Mouse (Mus musculus) kidney, embryonic 14.5 days (tissue): ENCODE measurements around the gene Glis1. TPM values are rescaled to one million over a fixed set of nuclear protein-coding genes. Genes with fewer than 3 reads are reported as not detected.
A peak's percentile ranks its signal among the peaks of the same experiment; 100 is the strongest.

Experiments used
- ATAC-seq: fragments of 200-750 bp; cut with Nextera tagmentation; 2 replicates; pipeline ENCODE4 v1.8.0; 2017; ENCODE audit warnings: moderate number of reproducible peaks, mild to moderate bottlenecking, moderate TSS enrichment, moderate library complexity; ENCODE audit not compliant: low FRiP score, low TSS enrichment
- H3K27ac ChIP-seq: fragments of 300-500 bp; sonication (generic); 2 replicates; pipeline ENCODE4 v1.5.1; 2014; ENCODE audit warnings: low read depth, mild to moderate bottlenecking, low read length, moderate library complexity, mixed read lengths
- H3K27me3 ChIP-seq: fragments of 300-500 bp; sonication (generic); 2 replicates; pipeline ENCODE4 v1.6.1; 2014; ENCODE audit warnings: mild to moderate bottlenecking, low read length; ENCODE audit not compliant: control insufficient read depth, insufficient read depth
- H3K36me3 ChIP-seq: fragments of 300-500 bp; sonication (generic); 2 replicates; pipeline ENCODE4 v1.6.1; 2014; ENCODE audit warnings: low read length, mixed read lengths; ENCODE audit not compliant: control insufficient read depth, insufficient read depth
- H3K4me1 ChIP-seq: fragments of 300-500 bp; sonication (generic); 2 replicates; pipeline ENCODE4 v1.6.1; 2014; ENCODE audit warnings: low read length, mixed read lengths; ENCODE audit not compliant: control insufficient read depth, insufficient read depth
- H3K4me2 ChIP-seq: fragments of 300-500 bp; sonication (generic); replicated peaks from 2 replicates; pipeline ENCODE4 v1.6.1; 2014; ENCODE audit warnings: low read depth, mild to moderate bottlenecking, low read length
- H3K4me3 ChIP-seq: fragments of 300-500 bp; sonication (generic); 2 replicates; pipeline ENCODE4 v1.5.1; 2014; ENCODE audit warnings: mild to moderate bottlenecking, low read length
- H3K9ac ChIP-seq: fragments of 300-500 bp; sonication (generic); 2 replicates; pipeline ENCODE4 v1.6.1; 2014; ENCODE audit warnings: low read depth, mild to moderate bottlenecking, low read length, moderate library complexity
- H3K9me3 ChIP-seq: fragments of 300-500 bp; sonication (generic); 2 replicates; pipeline ENCODE4 v1.6.1; 2016; ENCODE audit warnings: low read length; ENCODE audit not compliant: control insufficient read depth
- WGBS: fragments of 180-500 bp; shearing (Covaris S2); extraction: QIAGEN DNeasy Blood & Tissue Kit; methylation state at CpG from one replicate; pipeline ENCODE4 v1.1.7; 2014; 5-methylcytosine and 5-hydroxymethylcytosine counted together
- polyA plus RNA-seq: library from polyadenylated mRNA; unstranded; fragments of >200 nt; fragmentation: Nextera tagmentation; extraction: Ambion mirVana; gene quantifications from 2 replicates; pipeline ENCODE4 v1.2.1, GENCODE M21; 2014

Gene Glis1
- polyA plus RNA-seq, 1 experiment from 2014 or later, result 4.3 TPM

DNA sequence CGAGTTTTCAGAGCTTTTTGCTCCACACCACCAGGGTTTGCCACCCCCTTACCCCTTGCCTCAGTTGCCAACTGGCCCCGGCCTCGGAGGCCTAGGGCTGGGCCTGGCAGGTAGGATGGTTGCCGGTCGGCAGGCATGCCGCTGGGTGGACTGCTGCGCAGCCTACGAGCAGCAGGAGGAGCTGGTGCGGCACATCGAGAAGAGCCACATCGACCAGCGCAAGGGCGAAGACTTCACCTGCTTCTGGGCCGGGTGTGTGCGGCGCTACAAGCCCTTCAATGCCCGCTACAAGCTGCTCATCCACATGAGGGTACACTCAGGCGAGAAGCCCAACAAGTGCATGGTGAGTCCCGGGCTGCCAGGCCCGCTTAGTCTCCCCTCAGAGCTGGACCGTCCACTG, 133.8 kb downstream of the Glis1 start:
- Histone ChIP-seq H3K27me3 (no peaks in the 10 kb centered on the region; the same call in 1 of the 2 replicates), H3K4me3 (no peak overlapping the region), H3K36me3 (no peaks in the 10 kb centered on the region), H3K9me3 (no peaks in the 10 kb centered on the region), H3K27ac (no peak overlapping the region), H3K9ac (no peak overlapping the region), H3K4me1 (peaks cover 19% of the 10 kb centered on the region), H3K4me2 (no peak overlapping the region)
- no peak for ATAC-seq
- 76% methylated on average over 21 of the region's 21 CpGs for WGBS

DNA sequence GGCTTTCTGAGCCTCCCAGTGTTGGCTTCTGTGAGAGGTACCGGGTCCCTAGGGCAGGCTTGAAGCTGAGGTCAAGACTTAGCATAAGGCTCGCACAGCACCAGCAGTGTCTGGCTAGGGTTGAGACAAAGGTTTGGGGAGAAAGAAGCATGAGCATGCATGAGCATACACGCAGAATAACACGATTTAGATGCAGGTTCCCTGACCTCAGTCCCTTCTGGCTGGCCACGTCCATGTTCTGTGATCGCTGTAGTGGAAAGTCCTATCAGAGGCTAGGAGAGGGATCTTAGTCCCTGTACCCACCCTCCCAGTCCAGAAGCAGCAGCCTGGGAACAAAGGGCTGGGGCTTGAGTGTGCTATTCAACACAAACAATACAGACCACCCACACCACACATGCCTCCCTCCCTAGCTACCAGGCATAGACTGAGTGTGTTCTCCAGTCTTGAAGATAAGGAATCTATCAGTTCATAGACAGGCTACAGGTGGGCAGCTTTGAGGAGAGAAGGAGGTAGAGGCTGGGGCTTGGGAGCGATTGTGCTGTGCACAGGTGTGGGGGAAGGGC, 134.6 kb downstream of the Glis1 start:
- H3K9me3 ChIP-seq, result no peaks in the 10 kb centered on the region
- peak; percentile 10; the same call in 1 of the 2 replicates for ATAC-seq
- no peak overlapping the region for H3K4me2 ChIP-seq
- H3K27me3 ChIP-seq, result no peaks in the 10 kb centered on the region; the same call in 1 of the 2 replicates
- H3K4me3 ChIP-seq, result no peak overlapping the region
- no peak overlapping the region for H3K27ac ChIP-seq
- no peak overlapping the region for H3K9ac ChIP-seq
- H3K36me3 ChIP-seq, result no peaks in the 10 kb centered on the region
- 65% methylated on average over 7 of the region's 7 CpGs for WGBS
- H3K4me1 ChIP-seq, result peaks cover 19% of the 10 kb centered on the region

DNA sequence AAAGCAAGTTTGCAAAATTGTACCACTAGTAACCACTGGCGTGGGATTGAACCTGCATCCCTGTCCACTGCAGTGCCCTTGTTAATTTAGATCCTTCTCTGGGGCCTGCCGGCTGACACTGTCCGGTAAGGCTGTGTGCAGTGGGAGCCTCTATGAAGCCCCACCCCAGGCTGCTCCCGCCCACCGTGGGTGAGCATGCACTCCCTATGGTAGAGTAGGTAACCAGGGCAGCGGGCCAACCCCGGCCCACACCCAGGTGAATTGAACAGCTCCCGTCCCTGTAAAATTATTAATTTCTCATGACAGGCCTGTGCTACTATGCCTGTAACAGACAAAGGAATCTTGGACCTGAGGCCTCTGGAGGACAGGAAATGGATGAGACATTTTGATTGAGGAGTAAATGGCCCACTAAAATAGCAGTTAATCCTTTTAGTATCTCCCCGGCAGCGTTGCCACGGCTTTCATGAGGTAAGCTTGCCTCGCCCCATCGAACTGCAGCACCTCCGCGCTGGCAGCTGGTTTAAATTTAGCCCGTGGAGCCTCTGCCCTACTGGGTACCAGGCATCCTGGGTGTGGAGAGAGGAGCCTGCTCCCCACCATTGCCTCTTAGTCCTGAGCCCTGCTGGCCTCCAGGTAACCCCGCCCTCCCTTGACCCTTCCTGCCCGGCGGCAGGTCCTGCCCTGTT, 136.1 kb downstream of the Glis1 start:
- H3K4me3 ChIP-seq, result no peak overlapping the region
- no peaks in the 10 kb centered on the region for H3K9me3 ChIP-seq
- no peak overlapping the region for H3K27ac ChIP-seq
- no peak overlapping the region for H3K4me2 ChIP-seq
- 42% methylated on average over 19 of the region's 19 CpGs for WGBS
- no peak overlapping the region; the same call in 1 of the 2 replicates for H3K9ac ChIP-seq
- 0 out of 2 replicates have a peak, but pooled peaks have one; percentile 60 for ATAC-seq
- no peaks in the 10 kb centered on the region; the same call in 1 of the 2 replicates for H3K27me3 ChIP-seq
- H3K36me3 ChIP-seq, result no peaks in the 10 kb centered on the region
- peaks cover 19% of the 10 kb centered on the region for H3K4me1 ChIP-seq

DNA sequence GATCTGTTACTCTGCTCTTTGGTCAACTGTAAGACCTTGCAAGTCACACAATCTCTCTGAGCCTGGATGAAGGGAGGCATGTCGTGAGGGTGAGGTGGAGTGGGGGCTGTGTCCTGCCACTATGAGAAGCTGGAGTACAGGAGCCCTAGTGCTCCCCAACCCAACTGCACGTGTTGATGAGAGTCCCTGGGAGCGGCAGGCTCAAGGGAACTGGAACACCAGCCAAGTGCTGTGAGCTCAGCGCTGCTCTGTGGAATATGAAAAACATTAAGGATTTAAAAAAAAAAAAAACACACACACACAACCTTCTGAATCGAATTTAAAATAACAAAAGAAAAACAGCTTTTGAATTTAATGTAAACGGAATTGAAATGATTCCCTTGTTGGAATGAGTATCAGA, 141.4 kb downstream of the Glis1 start:
- no peak overlapping the region for H3K9ac ChIP-seq
- no peaks in the 10 kb centered on the region; the same call in 1 of the 2 replicates for H3K27me3 ChIP-seq
- H3K4me3 ChIP-seq, result no peak overlapping the region
- H3K36me3 ChIP-seq, result no peaks in the 10 kb centered on the region
- 71% methylated on average over 6 of the region's 6 CpGs for WGBS
- peaks cover 4% of the 10 kb centered on the region; the same call in 1 of the 2 replicates for H3K4me1 ChIP-seq
- no peak overlapping the region for H3K4me2 ChIP-seq
- H3K9me3 ChIP-seq, result no peaks in the 10 kb centered on the region
- no peak for ATAC-seq
- H3K27ac ChIP-seq, result no peak overlapping the region

DNA sequence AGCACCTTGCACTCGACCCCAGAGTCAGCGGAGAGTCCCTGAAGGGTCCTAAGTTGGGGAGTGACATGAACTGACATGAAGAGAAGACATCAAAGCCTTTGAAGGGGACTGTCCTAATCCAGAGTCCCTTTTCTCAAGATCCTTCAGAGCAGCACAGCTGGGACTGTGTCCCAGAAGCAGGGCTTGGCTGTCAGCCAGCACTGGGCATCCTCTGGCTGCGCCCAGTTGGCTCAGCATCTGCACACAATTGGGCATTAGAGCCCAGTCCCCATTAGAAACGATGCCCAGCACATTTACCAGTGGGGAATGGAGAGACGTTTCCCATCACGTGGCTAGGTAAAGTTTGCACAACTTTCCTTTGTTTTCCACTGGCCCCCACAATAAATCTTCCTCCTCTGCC, 142.4 kb downstream of the Glis1 start:
- no peak overlapping the region for H3K27ac ChIP-seq
- no peak for ATAC-seq
- 49% methylated on average over 6 of the region's 6 CpGs for WGBS

DNA sequence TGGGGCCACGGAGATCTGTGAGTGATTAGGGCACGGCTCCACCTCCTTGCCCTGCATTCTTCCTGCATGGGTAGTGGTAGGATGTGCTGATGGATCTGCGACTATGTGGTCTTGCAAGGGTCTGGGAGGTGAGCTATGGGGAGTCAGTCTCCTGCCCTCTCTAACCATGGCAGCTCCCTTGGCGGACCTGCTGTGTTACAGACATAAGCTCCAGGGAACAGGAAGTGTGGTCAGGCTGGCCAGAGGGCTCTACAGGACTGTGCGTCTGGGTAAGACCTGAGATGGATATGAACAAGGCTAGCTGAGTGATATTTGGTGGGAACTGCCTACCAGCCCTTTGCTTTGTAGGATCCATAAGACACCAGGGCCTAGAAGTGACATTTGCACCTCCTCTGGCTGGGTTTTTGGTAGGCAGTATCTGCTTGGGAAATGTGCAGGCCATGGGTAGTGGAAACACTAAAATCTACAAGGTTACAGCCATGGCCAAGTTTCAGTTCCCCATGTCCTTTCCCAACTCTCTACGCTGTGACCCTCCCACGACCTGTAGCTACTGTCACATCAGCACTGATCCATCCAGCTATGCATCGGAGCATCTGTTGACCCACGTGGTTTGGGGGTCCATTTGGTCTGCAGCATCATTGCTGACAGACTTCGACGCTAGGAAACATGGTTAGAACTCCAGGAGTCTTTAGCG, 142.9 kb downstream of the Glis1 start:
- ATAC-seq, result no peak
- Histone ChIP-seq H3K4me2 (no peak overlapping the region), H3K36me3 (no peaks in the 10 kb centered on the region), H3K27me3 (no peaks in the 10 kb centered on the region), H3K4me1 (no peaks in the 10 kb centered on the region), H3K9ac (no peak overlapping the region), H3K4me3 (no peak overlapping the region), H3K9me3 (no peaks in the 10 kb centered on the region), H3K27ac (no peak overlapping the region)
- 73% methylated on average over 12 of the region's 12 CpGs for WGBS

More for the DNA sequence above, 142.4 kb downstream of the Glis1 start:
- Histone ChIP-seq H3K9ac (no peak overlapping the region), H3K9me3 (no peaks in the 10 kb centered on the region), H3K4me3 (no peak overlapping the region), H3K4me2 (no peak overlapping the region), H3K4me1 (no peaks in the 10 kb centered on the region), H3K36me3 (no peaks in the 10 kb centered on the region), H3K27me3 (no peaks in the 10 kb centered on the region)

DNA sequence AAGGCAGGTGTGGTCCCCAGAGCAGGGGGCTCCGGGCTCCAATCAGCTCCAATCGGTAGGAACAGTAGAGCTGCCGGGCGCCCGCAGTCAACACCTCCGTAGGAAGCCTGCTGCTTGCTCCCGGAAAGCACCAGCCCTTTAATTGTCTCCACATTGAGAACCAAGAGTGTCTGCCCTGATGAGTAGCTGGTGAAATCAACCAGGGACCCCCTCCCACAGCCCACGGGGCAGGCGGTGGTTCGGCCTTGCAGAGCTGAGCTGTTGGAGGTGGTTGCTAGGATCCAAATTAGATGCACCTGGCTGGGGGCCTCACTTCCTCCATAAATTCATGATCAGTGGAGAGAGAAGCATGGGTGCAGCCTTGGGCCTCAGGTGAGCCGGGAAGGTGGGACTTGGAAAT, 146.5 kb downstream of the Glis1 start:
- no peak for ATAC-seq
- Histone ChIP-seq H3K4me2 (no peak overlapping the region), H3K9ac (no peak overlapping the region), H3K36me3 (no peaks in the 10 kb centered on the region), H3K27ac (no peak overlapping the region), H3K9me3 (no peaks in the 10 kb centered on the region), H3K4me1 (no peaks in the 10 kb centered on the region), H3K27me3 (no peaks in the 10 kb centered on the region), H3K4me3 (no peak overlapping the region)
- 72% methylated on average over 11 of the region's 11 CpGs for WGBS

DNA sequence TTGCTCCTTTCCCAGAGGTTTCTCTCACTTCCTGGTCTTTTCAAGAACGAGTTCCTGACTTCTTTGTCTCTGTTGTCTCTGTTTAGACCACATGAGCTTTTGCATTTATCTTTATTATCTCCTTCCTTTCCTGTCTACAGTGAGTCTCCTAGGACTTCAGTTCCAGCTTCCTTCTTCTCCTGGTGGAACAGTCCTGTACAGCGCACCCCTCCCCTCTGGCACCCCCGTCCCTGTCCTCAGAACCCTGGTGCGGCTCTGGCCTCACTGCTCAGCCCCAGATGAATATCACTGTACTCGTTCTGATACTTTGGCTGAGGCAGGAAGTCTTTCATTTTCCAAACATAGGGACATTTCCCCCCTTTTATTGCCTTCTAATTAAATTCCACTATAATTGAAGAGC, 152.0 kb downstream of the Glis1 start:
- H3K4me1 ChIP-seq, result peaks cover 6% of the 10 kb centered on the region; the same call in 1 of the 2 replicates
- no peak for ATAC-seq
- 54% methylated on average over 5 of the region's 5 CpGs for WGBS

DNA sequence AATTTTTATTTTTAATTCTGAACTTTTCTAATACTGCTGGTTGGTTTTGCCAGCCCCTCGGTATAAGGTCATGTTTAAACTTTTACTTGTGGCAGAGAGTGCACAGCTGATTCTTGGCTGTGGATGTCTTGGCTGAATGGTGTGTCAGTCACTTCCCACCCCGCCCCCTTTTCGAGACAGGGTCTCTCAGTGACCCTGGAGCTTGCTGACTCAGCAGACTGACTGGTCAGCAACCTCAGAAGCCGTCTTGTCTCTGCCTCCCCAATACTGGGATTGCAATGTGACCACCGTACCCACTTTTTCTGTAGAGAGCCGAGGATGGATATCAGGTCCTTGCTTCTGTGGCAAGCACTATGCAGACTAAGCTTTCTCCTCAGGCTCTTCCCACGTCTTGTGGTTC, 154.2 kb downstream of the Glis1 start:
- Histone ChIP-seq H3K36me3 (no peaks in the 10 kb centered on the region), H3K27ac (no peak overlapping the region), H3K9me3 (no peaks in the 10 kb centered on the region), H3K27me3 (no peaks in the 10 kb centered on the region), H3K4me2 (no peak overlapping the region), H3K4me1 (peaks cover 6% of the 10 kb centered on the region; the same call in 1 of the 2 replicates), H3K9ac (no peak overlapping the region), H3K4me3 (no peak overlapping the region)
- 85% methylated on average over 7 of the region's 7 CpGs for WGBS
- ATAC-seq, result no peak

More for the DNA sequence above, 152.0 kb downstream of the Glis1 start:
- Histone ChIP-seq H3K4me2 (no peak overlapping the region), H3K36me3 (no peaks in the 10 kb centered on the region), H3K4me3 (no peak overlapping the region), H3K9me3 (no peaks in the 10 kb centered on the region), H3K9ac (no peak overlapping the region), H3K27ac (no peak overlapping the region), H3K27me3 (no peaks in the 10 kb centered on the region)
